Mouse (Mus musculus): Measurements from ENCODE around the gene Htra3. TPM values are rescaled to one million over a fixed set of nuclear protein-coding genes. Genes with fewer than 3 reads are reported as not detected.

Gene Htra3
- polyA plus RNA-seq, 1 experiment from 2014 or later, result 2.3 TPM

GRCm38 (mm10) chr5:35717455-35717854 lies 37.9 kb upstream of the Htra3 start:
- 71% methylated on average over 5 of the region's 5 CpGs for WGBS (ENCODE audit: insufficient replicate concordance)
- Histone ChIP-seq H3K9me3 (ENCODE audit: low read length) (no peaks in the 10 kb centered on the region), H3K4me2 (ENCODE audit: low read depth, low read length) (no peak overlapping the region), H3K4me1 (ENCODE audit: insufficient read depth) (no peaks in the 10 kb centered on the region), H3K27ac (ENCODE audit: low read depth) (no peak overlapping the region), H3K4me3 (ENCODE audit: low read depth, low read length) (no peak overlapping the region), H3K27me3 (ENCODE audit: insufficient read depth, low read length) (no peaks in the 10 kb centered on the region), H3K9ac (replicated peaks) (no peak overlapping the region), H3K36me3 (replicated peaks; ENCODE audit: insufficient read depth, low read length) (peaks cover 5% of the 10 kb centered on the region; the same call in 1 of the 2 replicates)
- no peak for ATAC-seq
- TF ChIP-seq EP300 (IDR thresholded peaks at IDR 0.05; ENCODE audit: low read depth) (no peak), CTCF (IDR thresholded peaks at IDR 0.05; ENCODE audit: low read depth) (no peak)
- DNase-seq, result no peak

GRCm38 (mm10) chr5:35713649-35714354 lies 34.2 kb upstream of the Htra3 start:
- Histone ChIP-seq H3K4me1 (ENCODE audit: insufficient read depth) (no peaks in the 10 kb centered on the region), H3K36me3 (replicated peaks; ENCODE audit: insufficient read depth, low read length) (peaks cover 10% of the 10 kb centered on the region; the same call in 1 of the 2 replicates), H3K9ac (replicated peaks) (no peak overlapping the region), H3K9me3 (ENCODE audit: low read length) (no peaks in the 10 kb centered on the region), H3K27me3 (ENCODE audit: insufficient read depth, low read length) (no peaks in the 10 kb centered on the region), H3K27ac (ENCODE audit: low read depth) (no peak overlapping the region), H3K4me2 (ENCODE audit: low read depth, low read length) (no peak overlapping the region), H3K4me3 (ENCODE audit: low read depth, low read length) (no peak overlapping the region)
- peak; percentile 76 for DNase-seq
- 50% methylated on average over 13 of the region's 13 CpGs for WGBS (ENCODE audit: insufficient replicate concordance)
- TF ChIP-seq EP300 (IDR thresholded peaks at IDR 0.05; ENCODE audit: low read depth) (no peak), CTCF (IDR thresholded peaks at IDR 0.05; ENCODE audit: low read depth) (peak; percentile 90)
- ATAC-seq, result peak; percentile 79

GRCm38 (mm10) chr5:35712517-35712916 lies 32.9 kb upstream of the Htra3 start:
- Histone ChIP-seq H3K27me3 (ENCODE audit: insufficient read depth, low read length) (no peaks in the 10 kb centered on the region), H3K9me3 (ENCODE audit: low read length) (no peaks in the 10 kb centered on the region), H3K4me3 (ENCODE audit: low read depth, low read length) (no peak overlapping the region), H3K9ac (replicated peaks) (no peak overlapping the region), H3K36me3 (replicated peaks; ENCODE audit: insufficient read depth, low read length) (peaks cover 10% of the 10 kb centered on the region; the same call in 1 of the 2 replicates), H3K4me1 (ENCODE audit: insufficient read depth) (no peaks in the 10 kb centered on the region), H3K27ac (ENCODE audit: low read depth) (no peak overlapping the region), H3K4me2 (ENCODE audit: low read depth, low read length) (no peak overlapping the region)
- no peak for ATAC-seq
- TF ChIP-seq EP300 (IDR thresholded peaks at IDR 0.05; ENCODE audit: low read depth) (no peak), CTCF (IDR thresholded peaks at IDR 0.05; ENCODE audit: low read depth) (no peak)
- DNase-seq, result no peak
- WGBS (ENCODE audit: insufficient replicate concordance), result 58% methylated on average over 5 of the region's 5 CpGs

- ATAC-seq (no peak), DNase-seq (no peak)
- no peak for TF ChIP-seq CTCF (IDR thresholded peaks at IDR 0.05; ENCODE audit: low read depth)
- no peak for TF ChIP-seq EP300 (IDR thresholded peaks at IDR 0.05; ENCODE audit: low read depth)
- no peaks in the 10 kb centered on the region for H3K27me3 ChIP-seq (ENCODE audit: insufficient read depth, low read length)
- H3K36me3 ChIP-seq (replicated peaks; ENCODE audit: insufficient read depth, low read length), result peaks cover 10% of the 10 kb centered on the region; the same call in 1 of the 2 replicates
- no peak overlapping the region for H3K4me2 ChIP-seq (ENCODE audit: low read depth, low read length)
- H3K27ac ChIP-seq (ENCODE audit: low read depth), result no peak overlapping the region
- no peak overlapping the region for H3K9ac ChIP-seq (replicated peaks)
- no peaks in the 10 kb centered on the region for H3K9me3 ChIP-seq (ENCODE audit: low read length)
- 62% methylated on average over 3 of the region's 3 CpGs for WGBS (ENCODE audit: insufficient replicate concordance)
- no peak overlapping the region for H3K4me3 ChIP-seq (ENCODE audit: low read depth, low read length)
- H3K4me1 ChIP-seq (ENCODE audit: insufficient read depth), result no peaks in the 10 kb centered on the region
Measured at GRCm38 (mm10) chr5:35710931-35711330, 31.3 kb upstream of the Htra3 start.

- 55% methylated on average over 3 of the region's 3 CpGs for WGBS (ENCODE audit: insufficient replicate concordance)
- no peak for TF ChIP-seq EP300 (IDR thresholded peaks at IDR 0.05; ENCODE audit: low read depth)
- no peak for TF ChIP-seq CTCF (IDR thresholded peaks at IDR 0.05; ENCODE audit: low read depth)
- H3K36me3 ChIP-seq (replicated peaks; ENCODE audit: insufficient read depth, low read length), result peaks cover 10% of the 10 kb centered on the region; the same call in 1 of the 2 replicates
- no peak overlapping the region for H3K4me3 ChIP-seq (ENCODE audit: low read depth, low read length)
- no peaks in the 10 kb centered on the region for H3K27me3 ChIP-seq (ENCODE audit: insufficient read depth, low read length)
- no peak for ATAC-seq
- no peak for DNase-seq
- H3K9me3 ChIP-seq (ENCODE audit: low read length), result no peaks in the 10 kb centered on the region
- H3K27ac ChIP-seq (ENCODE audit: low read depth), result no peak overlapping the region
- no peak overlapping the region for H3K4me2 ChIP-seq (ENCODE audit: low read depth, low read length)
- H3K9ac ChIP-seq (replicated peaks), result no peak overlapping the region
- H3K4me1 ChIP-seq (ENCODE audit: insufficient read depth), result no peaks in the 10 kb centered on the region
Measured at GRCm38 (mm10) chr5:35710481-35710880, 30.9 kb upstream of the Htra3 start.

GRCm38 (mm10) chr5:35705411-35705810 lies 25.8 kb upstream of the Htra3 start:
- ATAC-seq, result no peak

More at GRCm38 (mm10) chr5:35705411-35705810, 25.8 kb upstream of the Htra3 start:
- DNase-seq, result no peak
- TF ChIP-seq CTCF (IDR thresholded peaks at IDR 0.05; ENCODE audit: low read depth) (no peak), EP300 (IDR thresholded peaks at IDR 0.05; ENCODE audit: low read depth) (no peak)
- Histone ChIP-seq H3K4me3 (ENCODE audit: low read depth, low read length) (no peak overlapping the region), H3K9me3 (ENCODE audit: low read length) (no peaks in the 10 kb centered on the region), H3K4me1 (ENCODE audit: insufficient read depth) (no peaks in the 10 kb centered on the region), H3K27me3 (ENCODE audit: insufficient read depth, low read length) (no peaks in the 10 kb centered on the region), H3K9ac (replicated peaks) (no peak overlapping the region), H3K27ac (ENCODE audit: low read depth) (no peak overlapping the region), H3K36me3 (replicated peaks; ENCODE audit: insufficient read depth, low read length) (peaks cover 5% of the 10 kb centered on the region), H3K4me2 (ENCODE audit: low read depth, low read length) (no peak overlapping the region)
- WGBS (ENCODE audit: insufficient replicate concordance), result 77% methylated on average over 3 of the region's 3 CpGs

Measured in liver, postnatal 0 days (tissue).